Mouse (Mus musculus): ENCODE measurements around the gene Adcy4.

The Adcy4 gene

DNA sequence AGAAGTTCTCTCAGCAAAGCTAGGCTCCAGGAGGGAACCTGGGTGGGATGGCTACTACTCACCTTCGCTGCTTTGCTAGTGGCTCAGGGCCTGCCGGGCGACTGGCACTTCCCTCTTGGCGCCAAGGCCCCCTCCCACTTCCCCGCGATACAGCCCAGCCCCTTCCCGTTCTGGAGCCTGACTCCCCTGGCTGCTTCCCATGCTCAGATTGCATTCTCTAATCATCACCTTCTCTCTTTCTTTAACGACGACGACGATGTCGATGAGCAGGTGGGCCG, at the start of gene Adcy4:
TSS of gene Adcy4 (minus strand) at position 138 of the 278 bp plus-strand sequence.
- in situ Hi-C loops (cut with MboI; ENCODE audit: low sequenced_read_pairs) = no loop called here

DNA sequence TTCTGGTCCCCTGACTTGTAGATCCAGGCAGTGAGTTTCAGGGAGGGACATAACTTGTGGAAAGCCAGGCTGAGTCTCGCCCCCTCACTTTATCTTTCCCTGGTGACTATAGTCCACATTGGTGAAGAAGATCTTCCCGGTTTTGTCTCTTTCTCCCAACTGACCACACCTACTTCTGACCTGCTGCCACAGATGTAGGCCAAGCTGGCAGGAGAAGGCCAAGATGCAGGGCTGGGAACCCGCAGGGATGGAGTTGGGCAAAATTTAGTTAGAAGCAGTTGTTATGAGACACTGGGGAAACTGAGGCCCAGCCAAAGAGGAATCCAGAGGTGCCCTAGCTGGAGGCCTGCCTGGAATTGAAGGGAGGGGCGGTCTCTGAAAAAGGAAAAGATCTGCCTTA, 49.2 kb upstream of the Adcy4 start:
- in situ Hi-C loops (cut with MboI; ENCODE audit: low sequenced_read_pairs) = no loop called here

DNA sequence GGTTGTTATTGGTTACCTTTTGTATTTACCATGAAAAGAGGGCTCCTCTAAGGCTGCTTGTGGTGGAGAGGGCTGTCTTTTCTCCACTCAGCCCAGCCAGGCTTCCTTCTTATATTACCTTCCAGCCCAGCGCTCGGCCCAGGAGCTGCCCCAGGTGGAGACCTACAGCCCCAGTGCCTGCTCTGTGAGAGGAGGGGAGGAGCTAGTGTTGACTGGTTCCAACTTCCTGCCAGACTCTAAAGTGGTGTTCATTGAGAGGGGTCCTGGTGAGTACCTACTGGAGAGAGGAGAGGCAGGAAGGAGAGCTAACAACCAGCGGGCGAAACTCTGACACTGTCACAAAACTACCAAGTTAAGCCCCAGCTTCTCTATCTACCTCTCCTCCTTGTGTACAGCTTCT, 46.4 kb upstream of the Adcy4 start:
- in situ Hi-C loops (cut with MboI; ENCODE audit: low sequenced_read_pairs) = no loop called here

DNA sequence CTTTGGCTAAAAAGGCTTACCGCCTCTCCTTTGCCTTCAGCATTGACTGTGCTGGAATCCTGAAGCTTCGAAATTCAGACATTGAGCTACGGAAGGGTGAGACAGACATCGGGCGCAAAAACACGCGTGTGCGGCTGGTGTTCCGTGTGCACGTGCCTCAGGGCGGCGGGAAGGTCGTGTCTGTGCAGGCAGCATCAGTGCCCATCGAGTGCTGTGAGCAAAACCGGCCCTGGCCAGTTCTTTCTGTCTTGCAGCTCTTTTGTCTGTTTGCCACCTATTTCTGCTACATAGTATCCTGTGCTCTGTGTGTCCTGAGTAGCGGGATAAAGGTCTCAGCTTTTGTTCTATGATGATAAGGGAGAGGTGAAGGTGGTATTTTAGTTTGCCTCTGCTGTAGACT, 46.0 kb upstream of the Adcy4 start:
- in situ Hi-C loops (cut with MboI; ENCODE audit: low sequenced_read_pairs) = no loop called here

DNA sequence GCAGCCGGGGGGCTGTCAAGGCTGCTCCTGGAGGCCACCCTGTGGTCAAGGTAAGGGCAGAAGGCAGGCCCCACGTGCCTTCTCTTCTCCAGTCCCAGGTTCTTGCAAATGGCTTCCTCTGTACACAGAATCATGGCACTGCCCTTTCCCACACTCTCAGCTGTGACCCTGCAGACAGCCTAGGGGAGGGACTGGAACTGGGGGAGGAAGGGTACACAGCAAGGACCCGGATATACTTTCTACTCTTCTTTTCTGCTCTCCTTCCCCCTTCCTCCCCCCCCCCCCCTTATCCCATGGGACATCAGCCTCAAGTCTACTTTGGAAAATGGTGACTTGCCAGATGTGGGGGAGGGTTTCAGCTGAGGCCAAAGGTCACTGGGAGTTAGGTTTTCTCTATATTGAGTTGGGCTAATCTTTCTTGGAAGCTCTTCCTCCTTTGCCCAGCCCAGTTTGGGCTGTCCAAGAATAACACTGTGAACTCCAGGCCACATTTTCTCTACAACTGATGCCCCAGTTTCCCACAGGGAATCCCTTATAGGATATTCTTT, 44.9 kb upstream of the Adcy4 start:
- in situ Hi-C loops (cut with MboI; ENCODE audit: low sequenced_read_pairs) = no loop called here

DNA sequence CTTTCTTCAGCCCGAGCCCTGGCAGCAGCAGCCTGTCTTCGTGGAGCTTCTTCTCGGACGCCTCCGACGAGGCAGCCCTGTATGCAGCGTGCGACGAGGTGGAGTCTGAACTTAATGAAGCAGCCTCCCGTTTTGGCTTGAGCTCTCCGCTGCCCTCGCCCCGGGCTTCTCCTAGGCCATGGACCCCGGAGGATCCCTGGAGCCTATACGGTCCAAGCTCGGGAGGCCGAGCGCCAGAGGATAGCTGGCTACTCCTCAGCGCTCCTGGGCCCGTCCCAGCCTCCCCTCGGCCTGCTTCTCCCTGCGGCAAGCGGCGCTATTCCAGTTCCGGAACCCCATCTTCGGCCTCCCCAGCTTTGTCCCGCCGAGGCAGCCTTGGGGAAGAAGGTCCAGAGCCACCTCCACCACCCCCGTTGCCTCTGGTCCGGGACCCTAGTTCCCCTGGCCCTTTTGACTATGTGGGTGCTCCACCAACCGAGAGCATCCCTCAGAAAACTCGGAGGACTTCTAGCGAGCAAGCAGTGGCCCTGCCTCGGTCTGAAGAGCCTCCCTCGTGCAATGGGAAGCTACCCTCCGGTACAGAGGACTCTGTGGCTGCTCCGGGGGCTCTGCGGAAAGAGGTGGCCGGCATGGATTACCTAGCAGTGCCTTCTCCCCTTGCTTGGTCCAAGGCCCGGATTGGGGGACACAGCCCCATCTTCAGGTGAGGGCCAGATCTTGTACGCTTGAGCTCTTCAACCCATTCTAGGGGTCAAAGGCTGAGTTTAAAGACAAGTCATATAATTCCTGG, 42.9 kb upstream of the Adcy4 start:
- in situ Hi-C loops (cut with MboI; ENCODE audit: low sequenced_read_pairs) = no loop called here

DNA sequence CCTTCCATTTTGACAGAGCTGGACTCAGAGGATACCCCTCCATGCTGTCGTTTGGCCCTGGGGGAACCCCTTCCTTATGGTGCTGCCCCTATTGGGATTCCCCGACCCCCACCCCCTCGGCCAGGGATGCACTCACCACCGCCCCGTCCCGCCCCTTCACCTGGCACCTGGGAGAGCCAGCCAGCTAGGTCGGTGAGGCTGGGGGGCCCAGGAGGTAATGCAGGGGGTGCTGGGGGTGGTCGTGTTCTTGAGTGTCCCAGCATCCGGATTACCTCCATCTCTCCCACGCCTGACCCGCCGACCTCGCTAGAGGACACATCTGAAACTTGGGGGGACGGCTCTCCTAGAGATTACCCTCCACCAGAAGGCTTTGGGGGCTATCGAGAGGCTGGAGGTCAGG, 42.2 kb upstream of the Adcy4 start:
- in situ Hi-C loops (cut with MboI; ENCODE audit: low sequenced_read_pairs) = no loop called here

DNA sequence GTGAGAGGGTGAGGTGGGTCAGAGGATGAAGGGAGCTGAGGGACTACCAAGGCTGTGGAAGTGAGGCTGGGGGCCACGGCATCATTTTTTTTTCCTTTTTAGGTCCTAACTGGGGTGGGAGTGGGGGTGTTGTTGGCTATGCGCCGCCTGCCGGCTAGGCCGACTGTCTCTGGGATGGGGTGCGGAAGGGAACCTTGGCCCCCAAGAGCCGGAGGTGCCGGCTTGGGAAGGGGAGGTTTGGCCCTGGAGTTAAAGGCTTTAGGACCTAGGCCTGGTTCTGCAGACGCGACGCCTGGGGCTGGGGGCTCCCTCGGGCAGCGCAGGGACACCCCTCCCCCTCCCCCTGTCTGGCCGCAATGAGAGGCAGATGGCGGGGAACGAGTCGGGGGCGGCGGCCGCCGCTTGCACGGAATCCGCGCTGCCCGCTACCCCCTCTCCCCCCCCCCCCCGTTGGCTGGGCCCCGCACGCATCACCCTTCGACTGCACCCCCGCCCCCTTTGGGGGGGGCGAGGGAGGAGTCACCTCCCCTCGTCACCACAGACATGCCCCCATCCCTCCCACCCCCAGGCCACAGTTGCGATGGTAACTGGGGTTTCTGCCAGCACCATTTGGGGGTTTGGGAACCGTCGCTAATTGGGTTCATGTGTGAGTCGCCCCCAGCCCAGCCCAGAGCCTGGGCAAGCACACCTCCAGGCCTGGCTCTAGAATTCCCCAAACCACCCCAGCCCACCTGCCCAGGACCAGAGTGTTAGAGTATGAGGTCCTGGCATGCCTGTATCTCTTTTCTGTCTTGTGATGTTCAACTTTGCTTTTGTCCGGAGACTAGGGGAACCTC, 41.5 kb upstream of the Adcy4 start:
- in situ Hi-C loops (cut with MboI; ENCODE audit: low sequenced_read_pairs) = no loop called here

DNA sequence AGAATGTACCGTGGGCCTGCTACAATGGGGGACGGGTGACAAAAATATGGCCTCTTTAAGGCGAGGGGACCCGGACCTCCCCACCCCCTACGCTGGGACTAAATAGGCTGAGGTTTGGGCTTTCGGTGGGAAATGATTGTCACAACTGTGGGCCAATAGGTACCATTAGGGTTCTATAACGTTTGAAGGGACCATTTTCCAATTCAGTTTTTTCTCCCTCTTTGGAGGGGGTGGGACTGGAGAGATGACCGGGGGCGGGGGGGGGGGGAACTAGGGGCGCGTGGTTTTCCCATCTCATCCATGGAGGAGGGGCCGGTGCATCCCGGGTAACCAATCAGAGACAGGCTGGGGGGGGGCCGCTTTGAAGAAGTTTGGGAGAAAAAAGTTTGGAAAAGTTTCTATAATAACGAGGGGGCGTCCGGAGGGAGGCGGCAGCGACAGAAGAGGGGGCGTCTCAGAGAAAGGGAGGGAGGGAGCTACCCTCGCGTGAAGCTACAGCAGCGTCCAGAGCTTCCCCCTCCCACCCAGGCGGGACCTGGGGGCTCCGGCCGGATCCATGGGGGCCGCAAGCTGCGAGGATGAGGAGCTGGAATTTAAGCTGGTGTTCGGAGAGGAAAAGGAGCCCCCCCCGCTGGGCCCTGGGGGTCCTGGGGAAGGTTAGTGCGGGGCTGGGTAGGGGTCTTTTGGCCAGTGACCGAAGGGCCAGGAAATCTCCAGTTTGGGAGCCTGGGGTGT, 40.8 kb upstream of the Adcy4 start:
- in situ Hi-C loops (cut with MboI; ENCODE audit: low sequenced_read_pairs) = no loop called here

DNA sequence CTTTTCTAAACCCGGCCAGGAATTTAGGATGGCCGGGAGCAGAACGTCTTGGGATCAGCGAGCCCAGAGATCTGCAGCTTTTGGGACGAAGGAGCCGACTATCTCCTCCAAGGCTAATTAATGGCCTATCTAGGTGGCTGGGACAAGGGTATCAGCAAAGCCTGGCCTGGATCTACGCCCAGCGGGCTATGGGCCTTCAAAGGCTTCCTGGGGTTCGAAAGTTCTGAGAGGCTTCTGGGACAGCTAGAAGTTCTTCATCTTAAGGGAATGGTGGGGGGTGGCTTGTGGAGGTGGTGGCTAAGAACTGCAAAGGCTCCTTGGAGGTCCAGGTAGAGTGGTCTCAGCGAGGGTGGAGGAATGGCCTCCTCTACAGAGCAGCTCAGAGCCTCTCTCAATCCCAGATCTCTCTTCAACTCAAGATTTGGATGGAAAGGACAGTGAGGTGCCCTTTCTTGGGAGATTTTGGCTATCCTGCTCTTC, 40.1 kb upstream of the Adcy4 start:
- in situ Hi-C loops (cut with MboI; ENCODE audit: low sequenced_read_pairs) = no loop called here

DNA sequence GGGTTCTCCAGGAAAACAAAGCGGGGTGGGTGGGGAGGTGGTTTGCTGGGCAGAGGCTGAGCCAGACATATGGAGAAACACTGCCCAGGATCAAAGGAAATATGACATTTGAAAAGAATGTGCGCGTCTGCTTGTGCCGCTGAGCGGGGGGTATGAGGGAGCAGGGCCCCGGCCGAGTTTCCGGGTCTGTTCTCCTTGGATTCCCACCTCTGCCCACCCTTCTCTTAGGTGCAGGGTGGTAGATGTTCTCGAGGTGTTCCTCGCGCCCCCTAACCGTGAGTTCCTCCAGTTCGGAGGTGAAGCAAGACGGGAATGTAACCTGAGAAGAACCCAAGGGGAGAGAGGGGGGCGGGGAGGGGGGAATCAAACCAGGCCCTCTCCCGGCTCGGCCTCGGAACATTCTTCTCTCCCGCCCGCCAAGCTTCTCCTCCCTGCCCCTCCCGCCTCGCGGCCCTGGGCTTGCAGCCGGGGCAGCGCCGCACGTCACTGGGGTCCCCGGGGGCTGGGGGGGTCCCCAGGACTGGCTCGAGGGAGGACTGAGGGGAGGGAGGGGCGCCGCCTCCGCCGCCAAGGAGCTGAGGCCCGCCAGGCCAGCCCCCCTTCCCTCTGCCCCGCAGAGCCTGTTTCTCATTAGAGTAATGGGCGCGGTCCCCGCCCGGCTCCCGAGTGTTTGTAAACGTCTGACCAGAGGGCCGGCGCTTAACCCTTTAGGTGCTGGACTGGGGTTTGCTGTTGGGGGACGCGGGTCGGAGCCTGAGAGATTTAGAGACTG, 39.3 kb upstream of the Adcy4 start, which contains the start of gene Nfatc4:
TSS of gene Nfatc4 (plus strand) at position 154 of the 772 bp plus-strand sequence.
- in situ Hi-C loops (cut with MboI; ENCODE audit: low sequenced_read_pairs) = no loop called here

DNA sequence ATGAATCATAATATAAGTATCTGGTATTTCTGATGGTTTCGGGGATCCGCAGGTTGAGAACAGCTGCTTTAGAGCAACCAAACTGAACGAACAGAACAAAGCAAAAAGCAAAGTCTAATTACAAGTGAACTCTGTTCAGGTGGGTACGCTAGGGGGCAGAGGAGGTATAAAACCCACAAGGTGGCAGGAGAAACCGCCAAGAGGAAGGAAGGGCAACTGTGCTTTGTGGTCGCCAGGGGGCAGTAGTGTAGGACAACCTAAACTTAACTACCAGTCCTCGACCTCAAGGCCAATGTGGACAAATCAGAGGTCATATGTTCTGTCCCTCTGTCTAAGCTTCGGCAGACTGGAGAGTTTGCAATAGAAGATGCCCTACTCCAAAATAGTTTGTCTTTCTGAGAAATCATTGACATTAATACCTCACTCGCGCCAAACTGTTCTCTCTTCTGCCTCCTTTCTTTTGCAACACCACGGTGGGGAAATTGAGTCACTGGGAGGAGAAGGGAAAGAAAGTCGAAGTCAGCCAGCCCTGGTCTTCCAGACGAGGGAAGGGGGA, 38.6 kb upstream of the Adcy4 start:
- in situ Hi-C loops (cut with MboI; ENCODE audit: low sequenced_read_pairs) = no loop called here

DNA sequence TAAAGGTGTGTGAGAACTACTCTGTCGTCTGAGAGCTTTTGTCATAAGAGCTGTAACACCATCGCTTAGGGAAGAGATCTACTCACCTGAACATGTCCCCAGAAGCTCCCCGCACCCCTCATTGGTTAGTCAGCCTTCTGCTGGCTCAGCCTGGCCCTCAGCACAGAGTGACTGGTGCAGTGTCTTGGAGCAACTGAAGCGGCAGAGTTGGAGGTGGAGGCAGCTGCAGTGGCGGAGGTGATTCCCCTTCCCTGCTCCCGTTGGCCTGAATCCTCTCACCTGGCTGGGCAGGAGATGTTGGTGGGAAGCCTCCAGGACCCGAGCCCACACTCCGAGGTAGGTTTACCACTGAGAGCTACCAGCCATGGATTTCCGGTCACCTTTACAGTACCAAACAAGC, 36.7 kb upstream of the Adcy4 start:
- in situ Hi-C loops (cut with MboI; ENCODE audit: low sequenced_read_pairs) = no loop called here

DNA sequence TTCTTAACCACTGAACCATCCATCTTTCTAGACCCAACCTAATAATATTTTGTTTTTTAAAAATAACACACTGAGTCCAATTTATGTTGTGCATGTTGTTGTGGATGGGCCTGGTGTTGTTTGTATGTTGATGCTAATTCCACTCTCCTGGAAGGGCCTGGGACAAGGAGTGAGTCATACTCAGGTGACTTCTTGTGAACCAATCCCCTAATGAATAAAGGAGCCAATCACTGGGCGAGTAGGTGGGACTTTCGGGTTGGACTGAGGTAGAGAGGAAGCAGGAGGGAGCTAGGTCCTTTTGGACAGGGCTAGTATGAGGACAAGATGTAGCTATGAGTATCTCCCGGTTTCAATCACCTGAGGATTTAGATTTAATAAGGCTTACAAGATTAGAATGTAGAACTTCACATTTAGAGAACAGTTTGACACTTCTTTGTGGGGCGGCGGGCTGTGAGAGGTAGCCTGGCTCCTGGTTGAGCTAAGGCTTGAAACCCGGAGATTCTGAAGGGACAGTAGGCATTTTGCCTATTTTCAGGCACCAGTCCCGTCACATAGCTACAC, 36.0 kb upstream of the Adcy4 start:
- in situ Hi-C loops (cut with MboI; ENCODE audit: low sequenced_read_pairs) = loop anchor here (10.0 kb wide), 1 partner anchor 105 kb away; no protein-coding TSS in a partner anchor

DNA sequence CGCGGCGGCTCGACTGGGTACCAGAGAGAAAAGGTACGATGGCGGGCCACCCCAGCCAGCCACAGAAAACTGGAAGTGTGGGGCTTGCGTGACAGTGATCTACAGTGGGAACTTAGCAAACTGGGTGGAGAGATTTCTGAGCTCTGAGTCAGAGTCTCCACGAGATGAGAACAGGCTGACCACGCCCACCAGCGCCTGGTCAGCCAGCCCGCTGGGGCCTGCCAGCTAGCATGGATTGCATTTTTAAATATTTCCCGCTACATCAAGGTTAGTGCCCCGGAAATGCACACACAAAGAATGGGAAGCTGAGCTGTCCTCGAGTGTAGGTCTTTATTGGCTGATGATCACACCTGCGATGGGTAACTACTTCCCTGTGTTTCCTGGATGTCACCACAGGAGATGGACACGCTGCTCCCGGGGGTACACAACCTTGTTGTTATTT, 31.4 kb upstream of the Adcy4 start:
- in situ Hi-C loops (cut with MboI; ENCODE audit: low sequenced_read_pairs) = loop anchor here (10.0 kb wide), 1 partner anchor 109 kb away; no protein-coding TSS in a partner anchor

DNA sequence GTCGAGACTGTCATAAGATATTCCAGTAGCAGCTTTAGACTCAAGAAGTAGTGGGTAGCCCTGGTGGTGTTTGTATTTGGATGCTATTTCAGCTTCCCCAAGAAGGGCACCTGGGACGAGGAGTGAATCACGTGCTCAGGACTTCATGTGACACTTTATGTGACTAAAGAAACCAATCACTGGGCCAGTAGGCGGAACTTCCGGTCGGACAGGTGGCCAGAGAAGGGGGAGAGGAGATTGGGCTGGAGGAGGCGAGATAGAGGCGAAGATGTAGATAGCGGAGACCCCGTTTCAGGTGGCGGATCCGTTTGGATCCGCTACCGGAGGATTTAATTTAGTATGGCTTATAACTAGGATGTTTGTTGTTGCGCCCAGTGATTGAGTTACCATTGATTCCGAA, 31.0 kb upstream of the Adcy4 start:
- in situ Hi-C loops (cut with MboI; ENCODE audit: low sequenced_read_pairs) = loop anchor here (10.0 kb wide), 1 partner anchor 110 kb away; no protein-coding TSS in a partner anchor

DNA sequence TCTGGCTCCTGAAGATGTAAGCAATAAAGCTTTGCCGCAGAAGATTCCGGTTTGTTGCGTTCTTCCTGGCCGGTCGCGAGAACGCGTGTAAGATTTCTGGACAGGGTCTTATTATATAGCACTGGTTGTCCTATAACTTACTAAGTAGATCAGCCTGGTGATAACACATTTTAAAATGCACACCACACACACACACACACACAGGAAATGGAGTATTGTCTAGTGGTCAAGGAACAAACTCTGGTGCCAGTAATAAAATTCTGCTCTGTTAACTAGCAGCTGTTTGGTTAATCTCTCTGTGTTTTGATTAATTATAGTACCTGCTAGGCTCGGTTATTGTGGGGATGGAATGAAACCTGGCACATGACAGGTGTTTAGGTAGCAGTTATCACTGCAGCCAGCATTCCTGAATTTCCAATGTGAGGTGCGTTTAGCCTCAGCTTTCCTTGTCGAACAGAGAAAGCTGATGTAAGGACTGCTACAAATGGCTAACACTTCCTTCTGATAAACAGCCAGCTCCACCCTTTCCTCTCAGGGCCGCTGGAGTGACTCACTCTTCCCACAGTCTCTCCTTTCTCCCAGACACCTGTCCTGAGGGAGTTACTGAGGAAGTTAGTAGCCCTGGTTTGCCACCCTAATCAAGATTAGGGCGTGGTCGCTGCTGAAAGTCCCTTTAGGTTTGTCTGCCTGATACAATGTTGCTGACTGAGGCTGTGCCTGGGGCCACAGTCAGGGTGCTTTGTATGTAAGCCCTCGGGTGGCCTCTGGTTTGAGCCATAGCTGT, 11.7 kb upstream of the Adcy4 start:
- in situ Hi-C loops (cut with MboI; ENCODE audit: low sequenced_read_pairs) = no loop called here

DNA sequence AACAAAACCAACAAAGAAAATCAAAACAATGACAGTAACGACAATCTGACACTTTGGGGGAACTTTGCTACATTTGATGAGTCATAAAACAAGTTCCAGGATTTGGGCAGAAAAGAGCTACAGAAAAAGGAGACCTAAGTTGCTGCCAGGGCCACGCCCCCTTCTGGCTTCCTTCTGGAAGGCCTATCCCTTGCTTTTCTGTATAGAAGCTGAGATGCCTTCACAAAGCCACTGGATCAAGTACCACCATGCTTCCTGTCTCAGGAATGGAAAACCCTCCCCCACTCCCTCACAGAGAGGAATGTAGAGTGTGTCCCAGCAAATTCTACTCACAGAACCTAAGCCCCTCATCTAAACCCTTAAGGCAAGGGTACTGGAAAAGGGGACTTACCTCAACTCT, 10.1 kb upstream of the Adcy4 start:
- in situ Hi-C loops (cut with MboI; ENCODE audit: low sequenced_read_pairs) = no loop called here

DNA sequence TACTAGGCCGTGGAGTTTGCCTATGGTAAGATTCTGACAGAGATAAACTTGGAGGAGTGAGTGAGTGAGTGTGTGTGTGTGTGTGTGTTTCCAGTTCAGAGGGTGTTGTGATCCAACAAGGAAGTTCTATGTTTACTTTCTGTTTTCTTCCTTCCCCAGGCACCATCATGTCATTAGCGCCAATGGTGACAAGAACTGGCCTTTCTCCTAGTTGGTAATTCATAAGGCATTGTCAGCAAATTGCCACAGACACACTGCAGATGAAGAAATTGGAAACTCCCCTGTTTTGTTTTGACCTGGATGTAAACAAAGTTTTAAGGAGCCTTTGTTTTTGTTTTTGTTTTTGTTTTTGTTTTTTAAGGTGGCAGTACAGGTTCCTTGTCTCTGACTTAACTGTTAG, 9.6 kb upstream of the Adcy4 start:
- in situ Hi-C loops (cut with MboI; ENCODE audit: low sequenced_read_pairs) = no loop called here
